Mouse (Mus musculus): ENCODE measurements at regions not wholly inside any gene's neighbourhood (a gene's known extent, or its start where the extent isn't known, plus 50 kb on each side); places are given as distances from the start of the nearest gene placed in this dataset.

GRCm38 (mm10) chr4:131107127-131107857 is 163.1 kb downstream of the Matn1 start:
- no peak for TF ChIP-seq POLR2A (IDR thresholded peaks at IDR 0.05; ENCODE audit: borderline replicate concordance, low read depth, low read length)
- no peak for TF ChIP-seq CTCF (IDR thresholded peaks at IDR 0.05; ENCODE audit: low read depth, low read length)

Data from bone marrow macrophage, adult 2 months (primary cell).